Mouse (Mus musculus): Measurements from ENCODE around the gene Sohlh2.
"Not testable (repeated sequence)": the region's sequence is repeated elsewhere in the genome, so short reads cannot be mapped to it uniquely, and the experiment has no call there.

The Sohlh2 gene

DNA sequence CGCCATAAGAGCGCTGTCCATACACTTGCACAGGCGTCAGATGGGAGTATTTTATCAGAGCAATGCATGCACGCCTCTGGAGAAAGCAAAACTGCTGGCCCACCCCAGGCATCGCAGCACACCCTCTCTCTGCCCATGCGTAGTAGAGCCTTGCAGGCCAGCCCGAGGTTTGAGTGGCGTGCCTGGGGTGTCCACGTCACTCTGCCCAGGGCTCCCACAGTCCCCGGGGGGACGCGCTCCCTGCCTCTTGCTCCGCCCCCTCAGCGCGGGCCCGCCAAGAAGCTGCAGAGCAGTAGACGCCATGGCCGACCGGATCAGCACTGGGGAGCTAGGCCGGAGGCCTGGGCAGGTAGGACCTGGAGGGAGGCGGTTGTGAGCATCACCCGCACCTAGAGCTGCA, at the start of gene Sohlh2:
Gene Sohlh2, plus strand, starts transcription at position 263 of the 400 bp plus-strand sequence.
- DNase-seq: no peak

DNA sequence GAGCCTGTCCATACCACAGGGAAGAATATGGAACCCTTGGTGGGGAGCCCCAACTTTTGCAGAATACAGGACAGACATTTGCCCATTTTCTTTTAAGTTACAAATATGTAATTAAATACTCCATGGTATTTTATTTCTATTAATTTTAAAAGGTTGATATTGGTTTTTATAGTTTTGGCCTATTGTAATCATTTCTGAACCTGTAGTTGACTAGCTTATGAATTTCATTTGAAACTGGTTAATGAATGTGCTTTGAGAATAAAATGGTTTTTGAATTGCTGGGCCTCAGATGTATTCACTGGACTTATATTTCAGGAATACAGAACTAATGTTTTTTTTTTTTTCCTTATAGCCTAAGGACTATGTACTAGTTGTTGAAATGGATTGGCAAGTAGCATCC, 44.8 kb upstream of the Sohlh2 start, which contains the start of gene Ccdc169:
Gene Ccdc169, plus strand, starts transcription at position 301 of the 400 bp plus-strand sequence.
- no peak for DNase-seq

DNA sequence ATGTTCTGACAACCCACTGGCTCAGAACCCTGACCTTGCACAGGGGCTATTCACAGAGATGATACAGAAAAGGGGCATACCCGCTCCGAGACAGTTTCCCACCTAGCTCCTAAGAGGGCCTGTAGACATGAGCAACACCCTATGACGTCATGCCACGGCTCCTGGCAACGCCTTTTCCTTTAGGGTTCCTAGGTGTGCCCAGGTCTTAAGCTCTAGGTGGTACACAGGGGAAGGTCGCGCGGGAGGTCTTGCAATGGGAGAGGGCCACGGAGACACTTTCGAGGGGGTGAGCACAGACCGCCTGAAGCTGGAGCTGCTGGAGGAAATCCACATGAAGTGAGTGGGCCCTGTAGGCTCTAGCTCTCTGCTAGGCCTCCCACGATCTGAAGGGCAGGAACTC, 42.0 kb upstream of the Sohlh2 start:
- DNase-seq: no peak

DNA sequence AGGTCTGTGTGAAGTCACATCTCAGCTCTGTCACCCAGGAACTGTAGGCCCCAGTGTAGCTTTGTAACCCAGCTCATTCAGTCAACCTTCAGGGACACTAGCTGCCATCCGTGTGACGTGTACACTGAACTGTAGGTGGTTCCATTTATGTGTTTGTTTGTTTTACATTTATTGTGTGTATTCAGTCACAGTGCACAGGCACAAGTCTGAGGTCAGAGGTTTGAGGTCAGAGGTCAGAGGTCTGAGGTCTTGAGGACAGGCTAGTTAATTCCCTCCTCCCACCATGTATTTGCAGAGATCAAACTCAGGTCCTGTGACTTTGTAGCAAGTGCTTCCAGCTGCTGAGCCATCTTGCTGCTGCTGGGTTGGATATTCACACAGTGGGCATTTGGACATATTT, 40.4 kb upstream of the Sohlh2 start:
- DNase-seq: no peak

DNA sequence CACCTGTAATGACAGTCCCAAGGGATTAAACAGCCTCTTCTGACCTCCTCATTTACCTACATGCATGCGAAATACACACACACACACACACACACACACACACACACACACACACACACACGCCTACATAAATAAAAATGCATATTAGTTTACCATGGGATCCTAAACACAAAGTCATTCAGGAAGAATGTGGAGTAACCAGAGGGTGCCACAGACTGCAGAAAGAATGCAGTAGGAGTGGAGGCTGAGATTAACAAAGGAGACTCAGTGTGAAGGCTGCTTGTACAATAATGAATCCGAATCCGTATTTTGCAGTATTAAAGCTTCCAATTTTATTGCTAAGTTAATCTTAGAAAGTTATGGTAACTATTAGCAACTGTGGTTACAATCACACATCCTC, 36.9 kb upstream of the Sohlh2 start:
- no peak for DNase-seq

DNA sequence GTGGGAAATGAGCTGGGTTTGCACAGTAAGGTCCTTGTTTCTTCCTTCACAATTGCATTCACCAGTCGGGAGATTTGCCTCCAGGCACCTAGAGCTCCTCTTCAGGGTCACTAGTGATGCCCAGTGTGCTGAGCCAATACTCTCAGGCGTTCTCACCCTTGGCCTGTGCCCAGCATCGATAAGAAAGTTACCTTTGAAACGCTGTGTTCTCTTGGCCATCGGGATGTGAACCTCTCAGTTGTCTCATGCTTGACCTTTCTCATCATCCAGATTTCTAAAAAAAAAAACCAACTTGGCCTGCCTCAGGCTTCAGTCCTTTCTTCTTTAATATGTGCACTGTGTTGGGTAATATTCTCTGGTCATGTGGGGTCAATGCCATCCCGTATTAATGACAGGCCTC, 35.4 kb upstream of the Sohlh2 start:
- no peak for DNase-seq

DNA sequence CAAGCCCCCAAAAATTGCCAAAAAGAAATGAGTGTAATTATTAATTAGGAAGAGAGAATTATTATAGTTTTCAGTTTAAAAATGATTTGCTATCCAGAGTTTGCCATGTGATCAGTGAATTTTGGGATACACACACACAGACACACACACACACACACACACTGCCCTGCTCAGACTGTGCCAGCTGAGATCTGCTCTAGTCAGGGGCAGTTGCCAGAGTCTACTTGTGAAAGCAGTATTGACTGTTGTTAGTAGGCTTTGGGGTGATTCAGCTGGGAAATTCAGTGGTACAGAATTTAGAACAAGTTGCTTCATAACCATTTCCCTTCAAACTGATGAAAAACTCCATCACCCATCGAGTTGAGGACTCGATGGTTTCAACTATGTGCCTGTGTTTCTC, 34.7 kb upstream of the Sohlh2 start:
- DNase-seq: no peak

DNA sequence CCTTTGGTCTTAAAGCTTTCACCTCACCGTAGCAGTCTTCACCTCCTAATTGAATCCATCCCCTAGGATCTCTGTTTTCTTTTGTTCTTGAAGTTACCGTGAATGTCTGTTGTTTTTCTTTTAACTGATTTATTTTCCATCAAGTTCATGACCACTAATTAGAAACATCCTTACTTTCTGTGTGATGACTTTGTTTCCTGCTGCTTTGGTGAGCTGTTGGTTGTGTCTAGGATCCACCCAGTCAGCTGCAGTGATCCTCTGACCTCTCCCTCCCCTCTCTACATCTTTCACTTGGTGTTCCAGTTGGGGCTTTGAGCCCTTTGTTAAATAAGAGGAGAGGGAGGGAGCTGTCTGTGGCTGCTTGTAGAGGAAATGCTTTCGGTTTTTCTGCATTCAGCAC, 33.7 kb upstream of the Sohlh2 start:
- peak; percentile 58 for DNase-seq

DNA sequence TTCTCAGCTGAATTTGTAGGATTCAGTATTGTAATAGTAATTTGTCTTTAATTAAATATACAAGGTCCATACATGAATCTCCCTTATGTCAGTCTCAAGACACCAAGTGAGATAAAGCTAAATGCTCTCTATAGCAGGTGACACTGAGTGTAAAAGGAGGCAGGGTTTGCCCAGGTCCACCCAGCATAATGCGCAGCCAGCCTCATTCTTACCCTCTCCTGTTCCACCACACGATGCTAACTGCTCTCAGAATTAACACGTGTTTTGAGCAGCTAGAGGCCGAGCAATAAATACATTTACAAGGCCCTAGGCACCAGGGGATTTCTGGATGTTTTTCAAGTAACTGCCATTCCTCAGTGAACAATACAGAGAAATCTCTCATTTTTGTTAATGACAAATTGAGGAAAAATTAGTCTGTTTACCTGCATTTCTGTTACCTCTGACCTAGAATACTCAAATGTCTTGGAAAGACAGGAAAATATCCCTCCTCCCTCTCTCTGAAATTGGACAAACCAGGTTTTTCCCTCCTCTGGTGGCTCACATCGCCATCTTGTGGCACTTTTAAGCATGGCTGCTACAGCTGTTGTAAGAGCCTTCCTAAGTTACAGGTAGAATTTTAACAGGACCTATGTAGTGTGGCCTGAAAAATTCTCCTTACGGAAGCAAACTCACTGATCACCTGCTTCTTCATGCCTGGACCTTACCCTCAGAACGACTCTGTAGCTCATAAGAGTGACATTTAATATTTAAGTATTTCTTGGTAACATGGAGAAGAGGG, 30.0 kb upstream of the Sohlh2 start:
- peak; percentile 78 for DNase-seq

DNA sequence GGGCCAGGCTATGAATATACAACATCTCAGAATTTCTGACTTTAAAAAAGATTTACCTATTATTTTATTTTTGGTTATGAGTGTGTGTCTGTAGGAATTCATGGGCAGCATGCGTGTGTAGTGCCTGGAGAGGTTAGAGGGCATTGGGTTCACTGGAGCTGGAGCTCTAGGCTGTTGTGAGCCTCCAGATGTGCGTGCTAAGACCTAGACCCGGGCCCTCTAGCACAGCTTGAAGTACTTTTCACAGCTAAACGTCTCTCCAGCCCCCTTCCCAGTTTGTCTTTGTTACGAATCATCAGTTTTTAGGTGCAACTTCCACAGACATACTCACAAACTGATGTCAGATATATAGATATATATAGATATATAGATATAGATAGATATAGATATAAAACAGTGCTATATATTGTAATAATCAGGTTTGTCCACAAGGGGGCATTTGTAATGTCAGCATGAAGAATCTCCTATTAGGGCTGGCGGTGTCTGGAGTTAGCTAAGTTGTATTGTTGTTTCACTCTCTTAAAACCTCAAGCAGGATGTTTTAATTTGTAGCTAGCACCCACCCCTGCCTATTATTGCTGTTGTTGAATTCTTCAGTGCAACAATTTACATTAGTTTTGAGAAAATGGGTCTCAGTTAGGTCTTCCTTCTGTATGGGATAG, 29.0 kb upstream of the Sohlh2 start:
- peak; percentile 74 for DNase-seq

DNA sequence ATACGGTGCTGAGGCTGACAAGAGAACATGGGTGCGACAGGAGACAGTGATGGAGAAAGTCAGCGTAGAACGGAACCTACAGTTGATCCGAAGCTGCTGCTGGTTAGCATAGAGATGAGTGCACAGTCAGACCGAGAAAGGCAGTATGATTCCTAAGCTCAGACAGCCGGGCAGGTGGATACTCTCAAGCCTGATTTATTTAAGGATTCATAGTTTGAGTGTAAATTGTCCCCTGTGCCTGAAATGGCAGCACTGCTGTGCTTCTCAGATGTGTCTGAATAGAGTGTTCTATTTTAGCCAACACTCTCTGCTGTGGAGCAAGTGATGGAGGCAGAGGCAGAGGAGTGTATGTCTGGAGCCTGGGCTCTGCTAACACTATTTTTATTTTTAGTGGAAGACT, 27.7 kb upstream of the Sohlh2 start:
- no peak for DNase-seq

DNA sequence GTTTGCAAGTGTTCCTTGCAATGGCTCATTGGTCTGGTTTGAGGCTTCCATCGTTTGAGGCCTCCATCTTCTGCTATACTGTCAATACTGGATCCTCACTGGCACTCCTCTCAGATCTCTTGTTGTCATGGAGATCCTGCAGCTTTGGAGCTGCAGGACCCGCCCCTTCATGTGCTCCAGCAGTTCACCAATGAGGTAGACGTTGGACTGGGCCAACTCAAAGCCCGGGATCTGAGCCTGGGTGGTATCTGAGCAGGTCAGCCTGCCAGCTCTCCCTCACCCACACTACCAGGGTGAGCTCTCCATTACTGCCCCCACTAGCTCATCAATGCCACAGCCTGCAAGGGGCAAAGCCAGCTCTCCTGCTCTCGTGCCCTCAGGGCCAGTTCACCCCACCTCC, 24.4 kb upstream of the Sohlh2 start:
- no peak for DNase-seq

DNA sequence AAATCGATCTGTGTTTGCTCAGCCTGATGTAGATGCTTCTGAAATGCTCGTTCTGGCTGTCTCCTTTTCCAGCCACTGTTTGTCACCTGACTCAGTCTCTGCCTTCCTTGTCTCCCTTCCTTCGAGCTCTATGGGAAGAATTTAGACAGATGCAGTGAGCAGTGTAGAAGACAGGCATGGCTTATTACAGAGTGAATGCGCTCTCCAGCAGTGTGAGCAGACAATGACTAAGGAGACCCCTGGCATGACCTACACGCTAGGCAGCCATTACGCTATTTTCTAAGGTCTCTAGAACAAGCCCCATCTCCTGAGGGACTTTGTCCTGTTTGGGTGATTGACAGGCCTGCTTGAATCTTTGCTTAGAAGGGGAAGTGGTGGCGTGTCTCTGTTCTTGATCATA, 20.7 kb upstream of the Sohlh2 start:
- no peak for DNase-seq

DNA sequence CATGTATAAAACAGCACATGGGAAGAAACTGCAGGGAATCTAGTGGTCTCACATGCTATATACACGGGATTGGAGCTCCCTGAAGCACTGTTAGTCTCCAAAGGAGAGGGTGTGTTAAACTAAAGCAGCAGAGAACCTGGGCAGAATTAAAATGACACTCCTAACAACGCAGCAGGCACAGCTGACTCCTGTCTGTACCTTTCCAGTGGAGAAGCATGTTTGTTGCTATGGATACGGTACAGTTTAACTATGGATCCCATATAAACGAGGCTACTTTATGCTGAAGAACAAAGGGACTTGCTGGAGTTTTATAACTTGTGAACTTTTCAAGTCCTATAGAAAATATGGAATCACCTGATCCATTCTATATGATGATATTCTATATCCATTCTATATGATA, 18.3 kb upstream of the Sohlh2 start:
- DNase-seq: no peak

DNA sequence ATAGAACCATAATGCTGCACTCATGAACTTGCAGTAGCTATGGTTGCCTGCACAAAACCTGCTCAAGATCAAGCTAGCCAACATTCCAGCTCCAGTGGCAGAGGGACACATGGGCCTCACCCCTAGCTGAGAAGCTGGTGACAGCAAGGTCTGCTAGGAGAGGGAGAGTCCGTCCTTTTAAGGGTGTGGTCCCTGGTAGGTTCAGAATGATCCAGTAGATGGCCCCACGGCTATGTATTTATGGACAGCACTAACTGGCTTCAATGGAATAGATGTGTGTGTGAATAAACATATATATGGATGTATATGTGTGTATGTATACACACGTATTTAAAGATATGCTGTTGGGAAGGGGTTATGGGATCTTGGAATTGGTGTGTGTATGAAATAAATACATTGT, 9.3 kb upstream of the Sohlh2 start:
- no peak for DNase-seq

DNA sequence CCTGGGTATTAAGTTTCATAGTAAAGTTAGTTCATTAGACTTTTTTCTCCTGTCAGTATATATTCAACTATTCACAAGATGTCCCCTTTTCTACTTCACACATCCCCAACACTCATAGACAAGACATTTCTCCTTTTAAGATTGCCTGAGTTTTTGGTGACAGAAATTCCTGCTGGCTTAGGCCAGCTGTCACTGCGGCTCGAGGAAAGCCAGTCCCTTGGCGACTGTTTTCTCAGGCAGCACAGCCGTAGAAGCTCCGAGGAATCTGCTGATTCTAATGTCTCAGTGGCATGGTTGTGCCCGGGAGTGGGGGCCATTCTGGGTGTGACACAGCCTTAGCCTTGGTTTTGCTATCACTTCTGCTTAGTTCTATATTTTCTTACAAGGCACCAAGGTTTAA, 4.6 kb upstream of the Sohlh2 start:
- DNase-seq: no peak

DNA sequence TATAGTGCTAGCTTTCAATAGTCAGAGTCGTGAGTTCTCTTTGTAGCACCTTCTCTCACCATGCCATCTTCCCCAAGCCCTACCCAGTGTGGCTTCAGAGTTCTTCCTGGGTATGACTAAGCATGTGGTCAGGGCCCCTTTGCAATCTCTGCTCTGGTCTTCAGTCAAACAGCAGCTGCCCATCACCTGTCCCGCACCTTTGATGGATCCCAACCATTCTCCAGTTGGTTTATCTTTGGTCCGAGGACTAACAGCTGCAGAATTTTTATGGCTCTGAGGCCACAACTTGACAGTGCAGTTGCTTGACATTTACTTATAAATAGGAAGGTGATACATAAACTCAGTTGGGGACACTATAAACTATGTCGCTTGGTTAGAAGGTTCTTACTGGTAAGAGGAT, 9.8 kb downstream of the Sohlh2 start:
- no peak for DNase-seq

DNA sequence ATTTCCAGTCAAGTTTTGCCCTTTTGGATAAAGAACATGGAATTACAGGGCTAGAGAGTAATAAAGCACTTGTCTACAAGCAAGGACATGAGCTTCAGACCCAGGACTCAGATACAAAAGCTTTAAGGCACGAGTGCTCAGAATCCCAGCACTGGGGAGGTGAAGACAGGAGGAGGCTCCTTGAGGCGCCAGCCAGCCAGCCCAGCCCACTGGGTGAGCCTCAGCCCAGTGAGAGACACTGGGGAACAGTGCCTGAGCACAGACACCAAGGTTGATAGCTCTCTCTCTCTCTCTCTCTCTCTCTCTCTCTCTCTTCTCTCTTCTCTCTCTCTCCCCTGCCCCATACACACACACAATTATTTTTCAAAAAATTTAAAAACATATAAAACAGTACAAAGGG, 11.5 kb downstream of the Sohlh2 start:
- DNase-seq: no peak

DNA sequence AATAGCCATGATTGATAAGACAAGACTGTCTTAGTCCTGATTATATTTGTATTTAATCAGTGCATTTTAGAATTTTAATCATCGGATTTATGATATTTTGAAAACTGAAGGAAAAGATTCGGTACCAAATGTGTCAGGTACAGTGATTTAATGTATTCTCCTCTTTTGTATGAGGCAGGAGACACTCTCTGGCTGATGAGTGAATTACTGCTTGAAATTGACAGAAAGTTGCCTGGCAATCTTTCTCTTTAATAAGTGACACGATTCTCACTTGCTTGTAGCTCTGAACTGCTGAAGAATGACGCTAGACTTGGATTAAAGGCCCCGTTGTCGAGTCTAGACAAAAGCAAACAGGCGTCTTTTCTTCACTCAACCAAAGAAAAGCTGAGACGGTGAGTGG, 13.0 kb downstream of the Sohlh2 start:
- DNase-seq: no peak

DNA sequence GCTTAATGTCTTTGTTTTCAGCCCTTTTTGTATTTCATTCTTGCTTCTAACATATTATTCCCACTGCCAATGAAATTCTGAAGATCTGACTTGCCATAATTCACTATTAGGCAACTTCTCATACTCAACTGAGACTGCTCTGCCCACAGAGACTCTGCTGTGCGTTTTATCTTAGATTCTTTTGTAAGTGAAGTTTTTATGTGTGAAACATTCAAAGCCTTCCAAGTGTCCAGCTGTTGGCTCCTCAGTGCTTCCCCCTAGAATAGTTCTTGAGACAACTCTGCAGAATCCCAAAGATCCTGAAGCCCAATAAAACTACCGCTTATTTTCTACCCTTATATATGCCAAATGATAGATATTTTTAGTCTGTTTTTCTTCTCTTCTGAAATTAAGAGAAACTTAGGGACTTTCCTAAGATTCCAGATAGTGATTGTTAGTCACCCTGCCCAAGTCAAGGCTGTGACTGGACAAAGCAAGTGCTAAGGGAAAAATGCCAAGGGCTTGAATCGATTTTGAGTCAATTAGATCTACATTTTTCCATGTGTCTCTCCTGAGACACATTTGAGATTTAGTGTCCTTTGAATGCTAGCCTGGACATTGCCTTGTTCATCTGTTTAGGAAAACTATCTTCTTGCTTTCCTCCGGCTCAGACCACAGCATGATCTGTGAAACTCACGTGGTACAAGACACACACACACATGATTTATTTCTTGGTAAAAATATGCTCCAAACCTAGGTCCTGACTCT, 13.9 kb downstream of the Sohlh2 start:
- no peak for DNase-seq

DNA sequence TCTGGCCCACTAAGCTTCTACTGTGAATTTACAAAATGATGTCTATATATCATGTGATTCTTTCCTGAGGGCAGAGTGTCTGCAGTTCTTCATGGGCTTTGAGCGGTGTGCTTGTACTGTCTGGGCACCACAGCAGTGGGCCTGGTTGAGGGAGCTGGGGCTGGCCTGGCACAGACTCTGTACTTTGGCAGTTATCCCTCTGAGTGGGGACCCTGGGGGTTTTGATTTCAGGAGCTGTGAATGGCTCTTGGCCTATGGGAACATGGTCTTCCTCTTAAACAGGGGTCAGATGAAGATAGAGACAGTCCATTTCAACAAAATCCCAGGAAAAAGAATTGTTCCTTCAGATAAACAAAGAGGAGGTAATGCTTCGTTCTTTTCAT, 14.5 kb downstream of the Sohlh2 start:
- no peak for DNase-seq

DNA sequence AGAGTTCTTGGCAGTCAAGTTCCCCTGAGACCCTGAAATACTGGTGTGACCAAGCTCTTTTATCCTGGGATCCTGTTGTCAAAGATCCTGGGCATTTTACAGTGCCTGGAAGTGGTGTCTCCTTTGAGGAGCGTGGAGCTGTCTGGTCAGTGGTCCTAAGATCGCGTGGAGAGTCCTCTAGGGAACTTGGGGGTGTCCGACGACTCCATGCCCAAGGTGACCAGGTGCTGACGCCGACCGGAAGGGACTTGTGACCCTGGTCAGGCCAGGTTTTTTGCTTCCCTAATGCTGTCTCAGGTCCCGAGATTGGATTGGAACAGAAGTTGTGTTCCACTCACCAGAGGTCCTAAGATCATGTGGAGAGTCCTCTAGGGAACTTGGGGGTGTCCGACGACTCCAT, 21.8 kb downstream of the Sohlh2 start:
- not testable (repeated sequence) for DNase-seq

DNA sequence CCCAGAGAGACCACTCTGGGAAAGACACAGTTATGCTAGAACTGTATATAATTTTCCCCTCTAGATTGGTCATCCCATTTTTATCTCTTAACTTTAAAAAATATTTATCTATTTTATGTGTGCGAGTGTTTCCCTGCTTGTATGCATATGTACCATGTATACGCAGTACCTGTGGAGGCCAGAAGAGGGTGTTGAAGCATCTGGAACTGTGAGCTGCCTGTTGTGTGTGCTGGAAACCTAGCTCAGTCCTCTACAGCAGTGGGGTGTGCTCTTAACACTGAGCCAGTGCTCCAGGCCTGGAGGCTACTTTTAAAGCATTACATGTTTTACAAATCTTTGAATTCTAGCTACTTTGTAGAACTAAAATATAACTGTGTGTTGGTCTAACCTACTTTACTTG, 24.6 kb downstream of the Sohlh2 start:
- no peak for DNase-seq

DNA sequence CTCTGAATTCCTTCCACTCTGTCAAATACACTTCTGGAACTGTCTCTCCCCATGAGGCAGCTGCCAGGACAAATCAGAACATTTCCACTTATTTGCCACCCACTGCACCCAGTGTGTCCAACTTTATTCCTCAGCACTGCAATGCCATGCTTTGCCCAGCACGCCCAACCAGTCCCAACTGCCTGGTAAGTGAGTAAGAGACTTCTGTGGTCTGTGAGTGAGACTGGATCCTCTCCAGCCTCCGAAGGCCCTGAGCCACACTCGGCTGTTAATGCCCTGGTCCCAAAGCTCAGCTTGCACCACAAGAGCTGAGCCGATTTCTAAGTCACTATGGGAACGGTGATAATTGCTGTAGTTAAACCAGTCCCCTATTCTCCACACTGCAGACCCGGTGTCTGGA, 25.8 kb downstream of the Sohlh2 start:
- DNase-seq: no peak

Measured in embryo, embryonic 11 days (tissue).